Mouse (Mus musculus) embryonic facial prominence, embryonic 14.5 days (tissue): ENCODE data around the gene Hnrnpc. TPM values are rescaled to one million over a fixed set of nuclear protein-coding genes. Genes with fewer than 3 reads are reported as not detected.
"Not testable (repeated sequence)": the region's sequence is repeated elsewhere in the genome, so short reads cannot be mapped to it uniquely, and the experiment has no call there.

Experiments used
- ATAC-seq: fragments of 200-750 bp; cut with Nextera tagmentation; 2 replicates; pipeline ENCODE4 v1.8.0; 2017; ENCODE audit warnings: low read depth, moderate number of reproducible peaks, moderate TSS enrichment
- DNase-seq: peaks from one replicate; pipeline ENCODE4 v3.0.0-alpha.2; 2015; ENCODE audit warnings: low spot score
- H3K27ac ChIP-seq: fragments of 300-500 bp; sonication (generic); replicated peaks from 2 replicates; pipeline ENCODE4 v1.5.1; 2014; ENCODE audit warnings: low read depth, mild to moderate bottlenecking, low read length, moderate library complexity
- H3K27me3 ChIP-seq: fragments of 300-500 bp; sonication (generic); replicated peaks from 2 replicates; pipeline ENCODE4 v1.6.1; 2014; ENCODE audit warnings: low read length; ENCODE audit not compliant: control insufficient read depth, insufficient read depth
- H3K36me3 ChIP-seq: fragments of 300-500 bp; sonication (generic); 2 replicates; pipeline ENCODE4 v1.6.1; 2014; ENCODE audit warnings: low read length, mixed read lengths; ENCODE audit not compliant: control insufficient read depth, insufficient read depth
- H3K4me1 ChIP-seq: fragments of 300-500 bp; sonication (generic); 2 replicates; pipeline ENCODE4 v1.6.1; 2014; ENCODE audit warnings: antibody characterized with exemption, low read length; ENCODE audit not compliant: control insufficient read depth, insufficient read depth
- H3K4me2 ChIP-seq: fragments of 300-500 bp; sonication (generic); 2 replicates; pipeline ENCODE4 v1.6.1; 2014; ENCODE audit warnings: low read depth, mild to moderate bottlenecking, low read length, moderate library complexity, mixed read lengths
- H3K4me3 ChIP-seq: fragments of 300-500 bp; sonication (generic); 2 replicates; pipeline ENCODE4 v1.5.1; 2014; ENCODE audit warnings: low read depth, mild to moderate bottlenecking, low read length
- H3K9ac ChIP-seq: fragments of 300-500 bp; sonication (generic); 2 replicates; pipeline ENCODE4 v1.6.1; 2014; ENCODE audit warnings: low read depth, mild to moderate bottlenecking, low read length, moderate library complexity, mixed read lengths
- H3K9me3 ChIP-seq: fragments of 300-500 bp; sonication (generic); 2 replicates; pipeline ENCODE4 v1.6.1; 2016; ENCODE audit warnings: low read length; ENCODE audit not compliant: control insufficient read depth
- WGBS: fragments of 180-500 bp; shearing (Covaris S2); extraction: QIAGEN DNeasy Blood & Tissue Kit; methylation state at CpG from one replicate; pipeline ENCODE4 v1.1.7; 2014; 5-methylcytosine and 5-hydroxymethylcytosine counted together
- polyA plus RNA-seq: library from polyadenylated mRNA; unstranded; fragments of >200 nt; fragmentation: Nextera tagmentation; extraction: Ambion mirVana; gene quantifications from 2 replicates; pipeline ENCODE4 v1.2.1, GENCODE M21; 2014

Hnrnpc gene
- polyA plus RNA-seq, 1 experiment from 2014 or later = 498 TPM

- not testable (repeated sequence) for ATAC-seq, H3K4me1 ChIP-seq, DNase-seq, H3K27me3 ChIP-seq, H3K9me3 ChIP-seq, H3K4me2 ChIP-seq, H3K27ac ChIP-seq, H3K36me3 ChIP-seq, H3K4me3 ChIP-seq, H3K9ac ChIP-seq
- 84% methylated on average over 3 of the region's 3 CpGs for WGBS
These were observed 51.1 kb downstream of the Hnrnpc start for GRCm38 (mm10) chr14:52052720-52053119.

DNA sequence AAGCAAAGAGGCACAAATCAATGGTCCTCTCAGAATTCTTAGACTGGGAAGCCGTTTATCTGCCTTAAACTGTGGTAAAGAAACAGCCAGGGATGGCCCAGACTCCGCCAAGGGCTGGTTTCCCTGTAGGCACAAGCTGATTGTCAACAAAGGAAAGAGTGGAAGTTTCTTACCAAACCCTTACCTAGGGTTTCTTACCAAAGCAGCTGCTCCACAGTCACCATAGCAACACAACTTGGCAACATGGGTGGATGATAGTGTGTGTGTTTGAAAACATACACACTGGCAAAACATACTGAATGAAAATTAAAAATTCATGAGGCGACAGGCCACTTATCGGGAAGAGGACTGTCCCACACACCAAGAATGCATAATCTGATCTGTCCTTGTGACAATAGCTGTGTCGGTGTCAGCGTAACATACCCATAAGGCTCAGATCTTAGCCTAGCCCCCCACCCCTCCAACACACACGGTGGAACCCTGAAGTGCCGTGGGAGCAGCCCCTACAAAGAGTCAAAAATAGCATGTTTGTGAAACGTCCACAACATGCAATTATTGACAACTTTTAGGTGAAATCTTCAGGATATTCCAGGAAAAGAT is 57.8 kb downstream of the Hnrnpc start:
- ATAC-seq = no peak
- Histone ChIP-seq H3K36me3 (no peaks in the 10 kb centered on the region), H3K4me2 (no peak overlapping the region), H3K9me3 (no peaks in the 10 kb centered on the region), H3K4me3 (no peak overlapping the region), H3K4me1 (peaks cover 6% of the 10 kb centered on the region), H3K27me3 (no peaks in the 10 kb centered on the region), H3K9ac (no peak overlapping the region), H3K27ac (no peak overlapping the region)
- 78% methylated on average over 9 of the region's 9 CpGs for WGBS
- no peak for DNase-seq

DNA sequence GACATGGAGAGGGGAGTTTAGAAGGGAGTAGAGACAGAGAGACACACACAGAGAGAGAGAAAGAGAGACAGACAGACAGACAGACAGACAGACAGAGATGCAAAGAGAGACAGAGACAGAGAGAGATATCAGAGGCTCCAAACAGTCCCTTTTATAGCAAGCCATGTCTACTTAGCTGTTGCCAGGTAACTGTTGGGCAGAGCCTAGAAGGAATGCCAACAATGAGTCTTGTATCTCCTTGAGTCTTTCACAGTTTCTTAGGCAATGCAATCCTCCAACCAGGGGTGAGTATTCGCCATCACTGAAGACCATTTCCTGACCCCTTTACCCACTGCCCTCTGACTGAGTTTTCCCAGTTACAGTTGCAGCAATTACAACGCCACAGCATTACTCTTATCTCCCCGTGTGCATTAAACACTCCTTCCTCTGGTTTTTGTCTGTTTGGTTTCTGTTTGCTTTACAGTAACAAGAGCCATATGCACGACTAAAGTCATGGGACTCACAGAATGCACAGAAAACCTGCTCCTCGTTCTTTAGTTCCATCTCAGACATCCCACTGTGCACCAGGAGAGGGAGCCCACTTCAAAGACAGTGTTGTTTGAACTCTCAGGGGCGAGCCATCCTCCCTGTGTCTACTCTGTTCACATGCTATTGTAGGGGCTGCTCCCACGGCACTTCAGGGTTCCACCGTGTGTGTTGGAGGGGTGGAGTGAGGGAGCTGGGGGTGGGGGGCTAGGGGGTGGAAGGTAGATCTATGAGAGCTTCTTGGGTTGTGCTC is 58.7 kb downstream of the Hnrnpc start:
- ATAC-seq (peak; percentile 67), DNase-seq (peak; percentile 73)
- Histone ChIP-seq H3K4me3 (no peak overlapping the region), H3K27me3 (no peaks in the 10 kb centered on the region), H3K27ac (no peak overlapping the region), H3K4me1 (peaks cover 6% of the 10 kb centered on the region), H3K36me3 (no peaks in the 10 kb centered on the region), H3K4me2 (peak overlapping the region; percentile 26), H3K9me3 (no peaks in the 10 kb centered on the region), H3K9ac (no peak overlapping the region)
- 5% methylated on average over 8 of the region's 8 CpGs for WGBS

- no peak for ATAC-seq
- Histone ChIP-seq H3K27ac (no peak overlapping the region), H3K27me3 (no peaks in the 10 kb centered on the region), H3K4me2 (no peak overlapping the region), H3K9me3 (no peaks in the 10 kb centered on the region), H3K36me3 (no peaks in the 10 kb centered on the region), H3K9ac (no peak overlapping the region), H3K4me3 (no peak overlapping the region), H3K4me1 (peaks cover 6% of the 10 kb centered on the region)
- 60% methylated on average over 6 of the region's 6 CpGs for WGBS
- DNase-seq = no peak
These were observed 60.4 kb downstream of the Hnrnpc start for GRCm38 (mm10) chr14:52043446-52043845.

GRCm38 (mm10) chr14:52042359-52042758 is 61.5 kb downstream of the Hnrnpc start, which contains the start of gene Olfr221:
Gene Olfr221 (minus strand): TSS chr14:52042459.
- H3K27ac ChIP-seq, H3K4me3 ChIP-seq, H3K4me2 ChIP-seq, H3K27me3 ChIP-seq, H3K4me1 ChIP-seq, DNase-seq, H3K9me3 ChIP-seq, H3K36me3 ChIP-seq, ATAC-seq, H3K9ac ChIP-seq: not testable (repeated sequence)
- WGBS = 58% methylated on average over 3 of the region's 3 CpGs

- ATAC-seq (no peak), DNase-seq (no peak)
- no peak overlapping the region for H3K9ac ChIP-seq
- WGBS = 87% methylated on average over 5 of the region's 5 CpGs
- H3K4me2 ChIP-seq = no peak overlapping the region
- no peak overlapping the region for H3K27ac ChIP-seq
- no peaks in the 10 kb centered on the region for H3K4me1 ChIP-seq
- H3K27me3 ChIP-seq = no peaks in the 10 kb centered on the region
- H3K36me3 ChIP-seq = no peaks in the 10 kb centered on the region
- no peaks in the 10 kb centered on the region for H3K9me3 ChIP-seq
- no peak overlapping the region for H3K4me3 ChIP-seq
These were observed 64.5 kb downstream of the Hnrnpc start for GRCm38 (mm10) chr14:52039332-52039731.

DNA sequence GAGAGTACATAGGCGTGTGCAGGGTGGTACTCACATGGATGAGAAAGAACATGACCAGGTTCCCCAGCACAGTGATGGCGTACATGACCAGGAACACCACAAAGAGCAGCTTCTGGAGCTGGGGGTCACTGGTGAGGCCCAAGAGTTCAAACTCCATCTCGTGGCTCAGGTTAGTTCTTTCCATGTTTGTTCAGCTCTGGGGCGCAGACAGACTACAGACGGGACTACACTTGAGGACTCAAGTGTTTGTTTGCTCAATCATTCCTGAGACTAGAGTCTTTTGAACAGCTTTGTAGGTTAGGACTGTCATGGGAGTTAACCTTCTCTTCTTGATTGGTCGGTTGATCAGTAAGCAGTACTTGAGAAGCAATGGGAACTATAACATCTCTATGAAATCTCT is 67.9 kb downstream of the Hnrnpc start:
- H3K27me3 ChIP-seq = no peaks in the 10 kb centered on the region
- ATAC-seq (no peak), DNase-seq (no peak)
- H3K4me2 ChIP-seq = no peak overlapping the region
- H3K27ac ChIP-seq = no peak overlapping the region
- H3K36me3 ChIP-seq = no peaks in the 10 kb centered on the region
- no peaks in the 10 kb centered on the region for H3K9me3 ChIP-seq
- no peak overlapping the region for H3K4me3 ChIP-seq
- H3K4me1 ChIP-seq = no peaks in the 10 kb centered on the region
- WGBS = 84% methylated on average over 6 of the region's 6 CpGs
- H3K9ac ChIP-seq = no peak overlapping the region

DNA sequence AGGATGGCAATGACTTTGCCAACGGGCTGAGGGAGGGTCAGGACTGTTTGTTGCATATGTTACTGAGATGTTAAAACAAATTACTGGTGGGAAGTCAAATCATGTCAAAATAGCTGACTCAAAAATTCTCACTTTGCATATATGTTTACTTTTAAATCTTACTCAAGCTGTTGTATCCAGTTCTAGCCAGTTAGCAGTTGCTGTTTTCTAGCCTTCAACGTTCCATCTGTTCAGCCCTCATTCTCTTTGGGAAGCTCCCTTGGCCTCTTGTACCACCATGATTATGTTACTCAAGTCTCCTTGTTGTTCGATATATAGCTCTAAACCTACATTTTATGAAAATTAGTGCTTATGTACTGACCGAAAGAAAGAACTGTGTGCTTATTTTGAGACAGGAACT is 77.5 kb downstream of the Hnrnpc start:
- Histone ChIP-seq H3K4me3 (no peak overlapping the region), H3K4me1 (peaks cover 13% of the 10 kb centered on the region; the same call in 1 of the 2 replicates), H3K9me3 (no peaks in the 10 kb centered on the region), H3K27ac (no peak overlapping the region), H3K27me3 (no peaks in the 10 kb centered on the region), H3K4me2 (no peak overlapping the region), H3K36me3 (no peaks in the 10 kb centered on the region), H3K9ac (no peak overlapping the region)
- 89% methylated on average over 4 of the region's 4 CpGs for WGBS
- no peak for DNase-seq
- ATAC-seq = no peak

- Histone ChIP-seq H3K36me3 (no peaks in the 10 kb centered on the region), H3K9ac (no peak overlapping the region), H3K4me1 (peaks cover 16% of the 10 kb centered on the region; the same call in 1 of the 2 replicates), H3K27me3 (no peaks in the 10 kb centered on the region), H3K4me3 (no peak overlapping the region), H3K27ac (no peak overlapping the region), H3K4me2 (no peak overlapping the region), H3K9me3 (no peaks in the 10 kb centered on the region)
- ATAC-seq (no peak), DNase-seq (no peak)
- WGBS = 85% methylated on average over 2 of the region's 2 CpGs
These were observed 79.7 kb downstream of the Hnrnpc start for GRCm38 (mm10) chr14:52024133-52024532.
